Mouse (Mus musculus): ENCODE data around the gene I830077J02Rik. TPM values are rescaled to one million over a fixed set of nuclear protein-coding genes. Genes with fewer than 3 reads are reported as not detected.
A peak's percentile ranks its signal among the peaks of the same experiment; 100 is the strongest.

I830077J02Rik gene
- polyA plus RNA-seq, 1 experiment: 3.7 TPM

- TF ChIP-seq CTCF (IDR thresholded peaks at IDR 0.05; ENCODE audit: borderline replicate concordance, control insufficient read depth, extremely low read depth, insufficient read depth, low read length, poor library complexity) (no peak), POLR2A (IDR thresholded peaks at IDR 0.05; ENCODE audit: control insufficient read depth, extremely low read depth, insufficient read depth, low read length, poor library complexity) (no peak)
- DNase-seq: no peak
- H3K36me3 ChIP-seq (ENCODE audit: control insufficient read depth, insufficient read depth, low read length): peaks cover 3% of the 10 kb centered on the region; the same call in 1 of the 2 replicates
- WGBS: 96% methylated on average over 5 of the region's 5 CpGs
- no peak overlapping the region for H3K27ac ChIP-seq (ENCODE audit: control insufficient read depth, insufficient read depth, low read length)
- no peak overlapping the region for H3K4me3 ChIP-seq (ENCODE audit: control insufficient read depth, insufficient read depth, low read length)
- no peaks in the 10 kb centered on the region for H3K27me3 ChIP-seq (ENCODE audit: control insufficient read depth, insufficient read depth, low read length)
- H3K4me1 ChIP-seq (replicated peaks; ENCODE audit: control insufficient read depth, insufficient read depth, low read length): peaks cover 2% of the 10 kb centered on the region
Observed at GRCm38 (mm10) chr3:105935033-105935432, 2.6 kb upstream of the I830077J02Rik start.

GRCm38 (mm10) chr3:105933926-105934325 is 1.5 kb upstream of the I830077J02Rik start:
- 98% methylated on average over 6 of the region's 6 CpGs for WGBS
- Histone ChIP-seq H3K4me3 (ENCODE audit: control insufficient read depth, insufficient read depth, low read length) (no peak overlapping the region), H3K4me1 (replicated peaks; ENCODE audit: control insufficient read depth, insufficient read depth, low read length) (peaks cover 8% of the 10 kb centered on the region), H3K27ac (ENCODE audit: control insufficient read depth, insufficient read depth, low read length) (no peak overlapping the region), H3K36me3 (ENCODE audit: control insufficient read depth, insufficient read depth, low read length) (peaks cover 3% of the 10 kb centered on the region; the same call in 1 of the 2 replicates), H3K27me3 (ENCODE audit: control insufficient read depth, insufficient read depth, low read length) (no peaks in the 10 kb centered on the region)
- no peak for DNase-seq
- TF ChIP-seq CTCF (IDR thresholded peaks at IDR 0.05; ENCODE audit: borderline replicate concordance, control insufficient read depth, extremely low read depth, insufficient read depth, low read length, poor library complexity) (no peak), POLR2A (IDR thresholded peaks at IDR 0.05; ENCODE audit: control insufficient read depth, extremely low read depth, insufficient read depth, low read length, poor library complexity) (no peak)

- no peak overlapping the region for H3K4me3 ChIP-seq (ENCODE audit: control insufficient read depth, insufficient read depth, low read length)
- no peak for TF ChIP-seq CTCF (IDR thresholded peaks at IDR 0.05; ENCODE audit: borderline replicate concordance, control insufficient read depth, extremely low read depth, insufficient read depth, low read length, poor library complexity)
- TF ChIP-seq POLR2A (IDR thresholded peaks at IDR 0.05; ENCODE audit: control insufficient read depth, extremely low read depth, insufficient read depth, low read length, poor library complexity): no peak
- H3K27me3 ChIP-seq (ENCODE audit: control insufficient read depth, insufficient read depth, low read length): no peaks in the 10 kb centered on the region
- H3K4me1 ChIP-seq (replicated peaks; ENCODE audit: control insufficient read depth, insufficient read depth, low read length): peaks cover 8% of the 10 kb centered on the region
- no peak overlapping the region for H3K27ac ChIP-seq (ENCODE audit: control insufficient read depth, insufficient read depth, low read length)
- WGBS: 67% methylated on average over 2 of the region's 2 CpGs
- H3K36me3 ChIP-seq (ENCODE audit: control insufficient read depth, insufficient read depth, low read length): no peaks in the 10 kb centered on the region
- DNase-seq: no peak
Observed at GRCm38 (mm10) chr3:105931095-105931494, 1.4 kb downstream of the I830077J02Rik start.

- H3K4me3 ChIP-seq (ENCODE audit: control insufficient read depth, insufficient read depth, low read length): no peak overlapping the region
- peaks cover 8% of the 10 kb centered on the region for H3K4me1 ChIP-seq (replicated peaks; ENCODE audit: control insufficient read depth, insufficient read depth, low read length)
- 0 out of 2 replicates have a peak overlapping the region, but pooled peaks have one; percentile 26 for H3K27ac ChIP-seq (ENCODE audit: control insufficient read depth, insufficient read depth, low read length)
- DNase-seq: peak; percentile 19
- H3K36me3 ChIP-seq (ENCODE audit: control insufficient read depth, insufficient read depth, low read length): no peaks in the 10 kb centered on the region
- 6% methylated on average over 7 of the region's 7 CpGs for WGBS
- H3K27me3 ChIP-seq (ENCODE audit: control insufficient read depth, insufficient read depth, low read length): no peaks in the 10 kb centered on the region
- TF ChIP-seq POLR2A (IDR thresholded peaks at IDR 0.05; ENCODE audit: control insufficient read depth, extremely low read depth, insufficient read depth, low read length, poor library complexity) (no peak), CTCF (IDR thresholded peaks at IDR 0.05; ENCODE audit: borderline replicate concordance, control insufficient read depth, extremely low read depth, insufficient read depth, low read length, poor library complexity) (no peak)
Observed at GRCm38 (mm10) chr3:105929821-105930220, 2.6 kb downstream of the I830077J02Rik start.

- Histone ChIP-seq H3K4me1 (replicated peaks; ENCODE audit: control insufficient read depth, insufficient read depth, low read length) (peaks cover 8% of the 10 kb centered on the region), H3K27me3 (ENCODE audit: control insufficient read depth, insufficient read depth, low read length) (no peaks in the 10 kb centered on the region), H3K4me3 (ENCODE audit: control insufficient read depth, insufficient read depth, low read length) (no peak overlapping the region), H3K27ac (ENCODE audit: control insufficient read depth, insufficient read depth, low read length) (no peak overlapping the region), H3K36me3 (ENCODE audit: control insufficient read depth, insufficient read depth, low read length) (no peaks in the 10 kb centered on the region)
- no peak for DNase-seq
- TF ChIP-seq POLR2A (IDR thresholded peaks at IDR 0.05; ENCODE audit: control insufficient read depth, extremely low read depth, insufficient read depth, low read length, poor library complexity) (no peak), CTCF (IDR thresholded peaks at IDR 0.05; ENCODE audit: borderline replicate concordance, control insufficient read depth, extremely low read depth, insufficient read depth, low read length, poor library complexity) (no peak)
- WGBS: 89% methylated on average over 6 of the region's 6 CpGs
Observed at GRCm38 (mm10) chr3:105928781-105929180, 3.7 kb downstream of the I830077J02Rik start.

GRCm38 (mm10) chr3:105928195-105928569 is 4.3 kb downstream of the I830077J02Rik start:
- Histone ChIP-seq H3K36me3 (ENCODE audit: control insufficient read depth, insufficient read depth, low read length) (no peaks in the 10 kb centered on the region), H3K4me3 (ENCODE audit: control insufficient read depth, insufficient read depth, low read length) (no peak overlapping the region), H3K4me1 (replicated peaks; ENCODE audit: control insufficient read depth, insufficient read depth, low read length) (peaks cover 8% of the 10 kb centered on the region), H3K27me3 (ENCODE audit: control insufficient read depth, insufficient read depth, low read length) (no peaks in the 10 kb centered on the region), H3K27ac (ENCODE audit: control insufficient read depth, insufficient read depth, low read length) (no peak overlapping the region)
- no peak for TF ChIP-seq CTCF (IDR thresholded peaks at IDR 0.05; ENCODE audit: borderline replicate concordance, control insufficient read depth, extremely low read depth, insufficient read depth, low read length, poor library complexity)
- no peak for TF ChIP-seq POLR2A (IDR thresholded peaks at IDR 0.05; ENCODE audit: control insufficient read depth, extremely low read depth, insufficient read depth, low read length, poor library complexity)
- 75% methylated on average over 3 of the region's 3 CpGs for WGBS
- no peak for DNase-seq
